Mouse (Mus musculus): ENCODE data around the gene Sorcs2.

The Sorcs2 gene

DNA sequence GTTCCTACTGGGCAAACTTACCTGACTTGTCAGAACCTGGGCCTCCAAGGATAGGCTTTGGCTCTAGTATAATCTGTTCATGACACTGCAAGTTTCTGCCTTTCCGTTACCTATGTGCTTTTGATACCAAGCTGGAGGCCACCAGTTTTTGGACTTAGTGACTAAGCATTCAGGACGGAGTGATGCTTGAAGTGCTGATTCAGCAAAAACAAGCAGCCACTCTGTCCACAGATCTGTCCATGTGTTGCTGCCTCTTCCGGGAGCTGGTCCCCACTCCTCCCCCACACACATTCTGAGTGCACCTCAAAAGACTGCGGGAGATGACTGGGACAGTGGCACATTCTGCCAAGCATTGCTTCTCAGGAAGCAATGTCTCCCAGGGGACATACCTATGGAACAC lies 388.5 kb downstream of the Sorcs2 start:
- in situ Hi-C loops (cut with MseI, MboI), result no loop called here

DNA sequence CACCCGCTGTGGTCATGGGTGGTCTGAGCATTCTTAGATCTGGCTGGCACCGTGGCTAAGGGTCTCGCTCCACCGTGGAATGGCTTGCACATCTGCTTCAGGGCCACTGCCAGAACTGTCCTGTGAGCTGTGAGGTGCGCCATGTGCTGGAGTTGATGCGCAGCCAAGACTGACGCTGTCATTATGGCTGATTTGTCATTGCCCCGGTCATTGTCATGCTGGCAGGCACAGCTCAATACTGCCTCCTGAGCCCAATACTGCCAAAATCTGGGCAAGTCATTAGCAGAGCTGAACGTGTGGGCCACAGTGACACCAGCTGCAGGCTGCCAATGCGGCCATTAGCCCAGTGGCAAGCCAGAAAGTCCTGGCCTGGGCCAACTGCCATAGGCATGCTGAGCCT lies 390.3 kb downstream of the Sorcs2 start:
- in situ Hi-C loops (cut with MseI, MboI), result no loop called here

- in situ Hi-C loops (cut with MseI, MboI), result no loop called here
Observed at GRCm38 (mm10) chr5:36006586-36006985, 391.4 kb downstream of the Sorcs2 start.

DNA sequence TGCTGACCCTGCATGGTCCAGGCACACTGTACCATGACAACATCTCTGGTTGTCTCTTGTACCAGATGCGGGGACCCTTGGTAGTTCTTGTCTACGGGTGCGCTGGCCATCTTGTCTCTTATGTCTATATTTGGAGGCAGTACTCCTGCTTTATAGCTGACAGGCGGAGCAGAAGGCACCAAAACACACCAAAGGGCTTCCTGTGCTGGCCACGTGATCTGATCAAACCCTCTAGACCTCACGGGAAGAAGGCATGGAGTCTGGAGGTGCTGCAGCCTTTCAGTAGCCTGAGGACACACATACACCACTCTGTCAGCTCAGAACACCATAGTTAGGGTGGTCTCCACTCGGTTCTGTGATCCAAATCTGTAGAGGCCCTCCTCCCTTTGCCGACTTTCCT lies 391.8 kb downstream of the Sorcs2 start:
- in situ Hi-C loops (cut with MseI, MboI), result no loop called here

GRCm38 (mm10) chr5:36003797-36004196 lies 394.1 kb downstream of the Sorcs2 start:
- in situ Hi-C loops (cut with MseI, MboI), result no loop called here

GRCm38 (mm10) chr5:35989986-35990735 lies 407.8 kb downstream of the Sorcs2 start:
- in situ Hi-C loops (cut with MseI, MboI), result no loop called here

DNA sequence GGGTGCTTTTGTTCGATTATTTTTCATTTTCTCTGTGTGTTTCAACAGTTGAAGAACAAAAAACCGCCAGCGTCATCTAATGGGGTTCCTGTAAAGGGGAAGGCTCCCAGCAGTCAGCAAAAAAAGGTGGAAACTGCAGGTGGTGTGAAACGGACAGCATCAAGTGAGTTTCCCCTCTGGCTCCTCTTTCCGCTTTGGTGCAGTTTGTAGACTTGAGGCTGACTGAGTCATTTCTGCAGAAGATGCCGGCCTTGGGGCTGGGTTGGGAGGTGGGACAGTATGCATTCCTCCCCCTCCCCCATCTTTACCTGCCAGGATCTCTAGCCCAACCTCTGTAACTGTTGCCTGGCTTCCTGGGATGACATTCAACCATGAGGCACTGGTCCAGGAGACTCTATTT lies 408.4 kb downstream of the Sorcs2 start:
- in situ Hi-C loops (cut with MseI, MboI), result no loop called here

GRCm38 (mm10) chr5:35988085-35988484 lies 409.9 kb downstream of the Sorcs2 start:
- in situ Hi-C loops (cut with MseI, MboI), result no loop called here

- in situ Hi-C loops (cut with MseI, MboI), result no loop called here
Observed at GRCm38 (mm10) chr5:35985611-35986010, 412.3 kb downstream of the Sorcs2 start.

GRCm38 (mm10) chr5:35981976-35982375 lies 416.0 kb downstream of the Sorcs2 start:
- in situ Hi-C loops (cut with MseI, MboI), result no loop called here

GRCm38 (mm10) chr5:35981341-35981740 lies 416.6 kb downstream of the Sorcs2 start:
- in situ Hi-C loops (cut with MseI, MboI), result no loop called here

DNA sequence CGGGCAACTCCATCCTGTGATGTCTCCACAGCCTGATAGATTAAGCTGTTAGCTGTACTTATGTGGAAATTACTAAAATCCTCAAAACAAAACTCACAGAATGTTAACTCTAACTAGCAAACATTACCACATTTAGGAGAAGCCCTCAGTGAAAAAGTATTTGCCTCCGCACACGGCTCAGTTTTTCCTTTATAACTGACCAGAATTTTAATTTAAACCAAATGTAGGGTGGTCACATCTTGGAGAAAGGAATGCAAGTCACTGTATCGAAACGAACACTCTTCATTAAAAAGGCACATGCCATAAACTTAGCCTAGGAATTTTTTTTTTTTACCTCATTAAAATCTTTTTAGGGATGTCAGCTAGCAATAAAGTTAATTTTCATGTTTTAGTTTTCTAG lies 417.4 kb downstream of the Sorcs2 start:
- in situ Hi-C loops (cut with MseI, MboI), result no loop called here

DNA sequence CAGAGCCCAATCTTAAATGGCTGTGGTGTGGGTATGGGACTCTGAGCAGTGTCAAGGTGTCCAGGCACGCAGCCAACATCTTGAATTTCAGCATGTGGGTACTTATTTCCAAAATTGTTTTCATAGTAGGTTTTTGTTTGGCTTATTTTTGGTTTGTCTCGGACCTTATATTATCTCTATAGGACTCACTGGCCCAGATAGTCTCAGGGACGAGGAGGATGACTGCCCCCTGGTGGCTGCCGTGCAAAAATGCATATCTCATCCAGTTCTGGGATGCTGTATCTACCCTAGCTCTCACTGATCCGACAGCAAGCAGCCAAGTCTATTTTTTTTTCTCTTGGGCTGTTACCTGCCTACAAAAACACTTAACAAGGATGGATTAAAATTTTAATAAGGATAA lies 422.3 kb downstream of the Sorcs2 start:
- in situ Hi-C loops (cut with MseI, MboI), result loop anchor here in 1 of 2 experiments (5.0 kb wide), 1 partner anchor 88 kb away; no protein-coding TSS in a partner anchor

GRCm38 (mm10) chr5:35974265-35974664 lies 423.7 kb downstream of the Sorcs2 start:
- in situ Hi-C loops (cut with MseI, MboI), result loop anchor here in 1 of 2 experiments (5.0 kb wide), 1 partner anchor 92 kb away; no protein-coding TSS in a partner anchor

GRCm38 (mm10) chr5:35973800-35974199 lies 424.1 kb downstream of the Sorcs2 start:
- in situ Hi-C loops (cut with MseI, MboI), result loop anchor here in 1 of 2 experiments (5.0 kb wide), 1 partner anchor 91 kb away; no protein-coding TSS in a partner anchor

- in situ Hi-C loops (cut with MseI, MboI), result loop anchor here in 1 of 2 experiments (5.0 kb wide), 1 partner anchor 90 kb away; no protein-coding TSS in a partner anchor
Observed at GRCm38 (mm10) chr5:35972739-35973138, 425.2 kb downstream of the Sorcs2 start.

DNA sequence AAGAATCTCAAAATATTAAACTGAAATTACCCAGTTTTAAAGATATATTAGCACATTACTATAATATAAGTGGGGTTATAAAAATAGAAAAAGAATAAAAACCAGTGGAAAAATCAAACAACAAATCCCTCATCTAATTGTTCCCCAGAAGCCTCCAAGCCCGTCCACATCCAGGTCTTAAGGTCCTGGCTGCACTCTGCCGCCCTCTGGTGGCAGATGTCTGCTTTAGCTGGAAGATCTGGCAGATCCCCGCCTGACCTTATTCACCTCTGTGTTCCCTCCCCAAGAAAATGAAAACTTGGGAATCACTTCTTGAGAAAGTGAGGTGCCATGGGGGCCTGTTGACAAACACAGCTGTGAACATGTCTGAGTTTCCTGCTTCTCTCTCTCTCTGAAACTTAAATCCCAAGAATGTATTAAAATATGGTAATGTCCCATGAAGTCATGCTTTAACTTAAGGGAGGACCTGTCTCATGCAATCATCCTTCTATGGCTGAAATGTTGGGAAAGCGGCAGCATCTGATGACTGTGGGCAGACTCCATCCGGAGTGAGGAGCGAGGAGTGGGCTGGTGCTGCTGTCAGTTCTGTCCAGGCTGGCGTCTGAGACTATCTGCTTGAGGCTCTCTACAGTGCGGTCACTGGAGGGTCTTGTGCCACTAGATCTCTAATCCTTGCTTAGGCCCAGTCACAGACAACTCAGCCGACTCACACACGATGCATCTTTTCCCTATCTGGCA lies 425.9 kb downstream of the Sorcs2 start:
- in situ Hi-C loops (cut with MseI, MboI), result loop anchor here in 1 of 2 experiments (5.0 kb wide), 1 partner anchor 90 kb away; no protein-coding TSS in a partner anchor

DNA sequence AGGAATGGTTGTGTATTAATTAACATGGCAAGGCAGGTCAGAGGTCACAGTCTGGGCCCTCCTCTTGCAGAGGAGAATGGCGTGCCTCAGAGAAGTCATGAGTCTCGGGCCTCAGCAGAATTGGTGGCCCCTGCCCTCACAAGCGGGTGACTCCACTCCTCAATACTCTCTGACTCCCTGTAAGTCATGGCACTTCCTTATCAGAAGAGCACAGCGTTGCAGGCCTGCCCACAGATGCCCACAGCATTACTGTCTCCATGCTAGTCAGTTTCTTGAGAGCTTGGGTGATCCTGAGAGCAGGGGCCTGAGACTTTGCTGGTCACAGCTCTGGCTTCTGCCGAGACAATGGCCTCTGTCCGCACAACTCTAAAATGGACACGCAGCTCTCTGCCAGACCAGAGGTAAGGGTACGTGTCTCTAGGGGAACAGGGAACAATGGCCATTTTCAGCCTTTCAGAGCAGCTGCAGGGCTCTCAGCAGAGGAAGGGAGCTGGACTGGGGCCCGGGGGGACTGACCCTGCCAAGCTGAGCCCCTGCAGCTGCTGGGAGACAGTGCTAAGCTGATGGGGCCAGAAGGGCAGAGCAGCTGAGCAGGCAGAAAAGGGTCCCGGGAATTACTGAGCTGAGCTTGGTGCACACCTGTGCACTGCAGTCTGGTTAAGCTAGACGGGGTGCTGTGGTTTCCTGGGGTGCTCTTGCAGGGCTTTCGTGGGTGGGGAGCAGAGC lies 427.4 kb downstream of the Sorcs2 start:
- in situ Hi-C loops (cut with MseI, MboI), result loop anchor here in 1 of 2 experiments (5.0 kb wide), 1 partner anchor 88 kb away; no protein-coding TSS in a partner anchor

DNA sequence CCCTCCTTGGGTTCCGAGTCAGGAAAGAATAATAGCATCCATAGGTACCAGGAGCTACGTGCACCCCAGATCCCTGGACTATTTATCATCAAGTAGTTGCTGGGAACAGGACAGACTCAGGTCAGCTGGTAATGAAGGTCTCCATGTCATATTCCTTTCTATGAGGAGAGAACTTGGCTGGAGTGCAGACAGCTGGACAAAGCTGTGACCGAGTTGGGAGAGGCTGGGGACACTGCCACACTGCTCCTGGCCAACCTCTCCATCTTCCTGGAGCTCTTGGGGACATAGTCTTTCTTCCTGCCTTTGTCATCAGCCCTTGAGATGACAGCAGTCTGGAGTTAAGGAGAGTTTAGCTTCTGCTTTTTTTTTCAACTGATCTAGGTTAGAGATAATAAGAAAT lies 428.1 kb downstream of the Sorcs2 start:
- in situ Hi-C loops (cut with MseI, MboI), result loop anchor here in 1 of 2 experiments (5.0 kb wide), 1 partner anchor 88 kb away; no protein-coding TSS in a partner anchor
